Mouse (Mus musculus) stomach, postnatal 0 days (tissue): Measurements from ENCODE around the gene Ccdc40. TPM values are rescaled to one million over a fixed set of nuclear protein-coding genes. Genes with fewer than 3 reads are reported as not detected.
A peak's percentile ranks its signal among the peaks of the same experiment; 100 is the strongest.
"Not testable (repeated sequence)": the region's sequence is repeated elsewhere in the genome, so short reads cannot be mapped to it uniquely, and the experiment has no call there.

Experiments
- ATAC-seq: fragments of 200-750 bp; cut with Nextera tagmentation; 2 replicates; pipeline ENCODE4 v1.8.0; 2017; ENCODE audit not compliant: low FRiP score, low TSS enrichment
- DNase-seq: peaks from one replicate; pipeline ENCODE4 v3.0.0-alpha.2; 2016; ENCODE audit warnings: low spot score
- H3K27ac ChIP-seq: fragments of 300-500 bp; sonication (generic); replicated peaks from 2 replicates; pipeline ENCODE4 v1.5.1; 2014; ENCODE audit warnings: mild to moderate bottlenecking, control low read depth
- H3K27me3 ChIP-seq: fragments of 300-500 bp; sonication (generic); 2 replicates; pipeline ENCODE4 v1.6.1; 2014; ENCODE audit warnings: low read length; ENCODE audit not compliant: control insufficient read depth, insufficient read depth
- H3K36me3 ChIP-seq: fragments of 300-500 bp; sonication (generic); 2 replicates; pipeline ENCODE4 v1.6.1; 2014; ENCODE audit warnings: low read length, mixed read lengths; ENCODE audit not compliant: control insufficient read depth, insufficient read depth
- H3K4me1 ChIP-seq: fragments of 300-500 bp; sonication (generic); replicated peaks from 2 replicates; pipeline ENCODE4 v1.6.1; 2014; ENCODE audit warnings: antibody characterized with exemption; ENCODE audit not compliant: control insufficient read depth, insufficient read depth
- H3K4me2 ChIP-seq: fragments of 300-500 bp; sonication (generic); replicated peaks from 2 replicates; pipeline ENCODE4 v1.6.1; 2014; ENCODE audit warnings: low read depth, mild to moderate bottlenecking, control low read depth, moderate library complexity
- H3K4me3 ChIP-seq: fragments of 300-500 bp; sonication (generic); 2 replicates; pipeline ENCODE4 v1.5.1; 2014; ENCODE audit warnings: low read depth, low read length, control low read depth
- H3K9ac ChIP-seq: fragments of 300-500 bp; sonication (generic); 2 replicates; pipeline ENCODE4 v1.6.1; 2014; ENCODE audit warnings: mild to moderate bottlenecking, low read length, control low read depth, mixed read lengths
- H3K9me3 ChIP-seq: fragments of 300-500 bp; sonication (generic); 2 replicates; pipeline ENCODE4 v1.6.1; 2016; ENCODE audit warnings: low read length; ENCODE audit not compliant: control insufficient read depth
- CTCF ChIP-seq: IDR thresholded peaks from 2 replicates; pipeline ENCODE4 v1.5.1; 2016; ENCODE audit warnings: antibody characterized with exemption, low read depth, mild to moderate bottlenecking, moderate library complexity
- EP300 ChIP-seq: optimal IDR thresholded peaks from 2 replicates; pipeline ENCODE3; 2016; ENCODE audit warnings: antibody characterized with exemption
- WGBS: fragments of 180-500 bp; shearing (Covaris S2); extraction: QIAGEN DNeasy Blood & Tissue Kit; methylation state at CpG from one replicate; pipeline ENCODE4 v1.1.7; 2014; 5-methylcytosine and 5-hydroxymethylcytosine counted together
- polyA plus RNA-seq: library from polyadenylated mRNA; unstranded; fragments of >200 nt; fragmentation: Nextera tagmentation; extraction: Ambion mirVana; gene quantifications from 2 replicates; pipeline ENCODE4 v1.2.1, GENCODE M21; 2015

The Ccdc40 gene
- polyA plus RNA-seq, 1 experiment from 2014 or later: 1.2 TPM

DNA sequence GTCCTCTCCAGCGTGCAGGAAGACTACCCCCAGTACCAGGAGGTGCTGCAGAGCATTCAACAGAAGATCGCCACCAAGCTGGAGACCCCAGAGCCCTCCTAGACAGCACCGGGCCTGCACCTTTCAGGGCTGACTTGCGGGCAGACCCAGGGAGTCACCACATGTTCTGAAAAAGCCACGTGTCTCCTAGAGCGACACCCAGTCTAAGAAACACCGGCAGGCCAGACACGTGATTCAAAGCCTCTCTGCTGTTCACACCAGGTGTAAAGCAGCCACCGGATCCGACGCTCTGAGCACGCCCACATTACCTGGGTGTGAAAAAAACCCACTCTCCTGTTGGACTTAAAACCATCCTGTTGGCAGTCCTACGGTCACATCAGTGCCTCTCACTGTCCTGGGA lies 36.0 kb downstream of the Ccdc40 start:
- H3K27me3 ChIP-seq: no peaks in the 10 kb centered on the region
- H3K4me2 ChIP-seq: no peak overlapping the region
- H3K9ac ChIP-seq: no peak overlapping the region
- TF ChIP-seq CTCF (no peak), EP300 (no peak)
- DNase-seq (no peak), ATAC-seq (no peak)
- H3K4me1 ChIP-seq: no peaks in the 10 kb centered on the region
- H3K36me3 ChIP-seq: no peaks in the 10 kb centered on the region
- H3K4me3 ChIP-seq: no peak overlapping the region
- no peaks in the 10 kb centered on the region for H3K9me3 ChIP-seq
- H3K27ac ChIP-seq: no peak overlapping the region
- WGBS: 85% methylated on average over 13 of the region's 13 CpGs

DNA sequence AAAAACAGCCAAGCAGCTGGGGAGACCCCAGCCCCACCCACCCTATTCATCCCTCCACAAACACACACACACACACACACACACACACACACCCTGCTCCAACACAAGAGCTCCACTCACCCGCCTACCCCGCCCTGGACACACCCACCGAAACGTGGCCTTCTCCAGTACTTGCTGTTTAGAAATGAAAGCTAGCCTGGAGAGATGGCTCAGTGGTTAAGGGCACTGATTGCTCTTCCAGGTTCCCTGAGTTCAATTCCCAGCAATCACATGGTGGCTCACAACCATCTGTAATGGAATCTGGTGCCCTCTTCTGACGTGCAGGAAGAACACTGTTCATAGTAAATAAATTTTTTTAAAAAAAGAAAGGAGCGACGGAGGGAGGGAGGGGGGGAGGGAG lies 37.4 kb downstream of the Ccdc40 start:
- TF ChIP-seq CTCF (no peak), EP300 (no peak)
- Histone ChIP-seq H3K27ac (no peak overlapping the region), H3K4me1 (no peaks in the 10 kb centered on the region), H3K4me3 (no peak overlapping the region), H3K27me3 (no peaks in the 10 kb centered on the region), H3K9me3 (no peaks in the 10 kb centered on the region), H3K36me3 (no peaks in the 10 kb centered on the region), H3K4me2 (no peak overlapping the region), H3K9ac (no peak overlapping the region)
- no peak for ATAC-seq
- DNase-seq: no peak
- 58% methylated on average over 7 of the region's 7 CpGs for WGBS

DNA sequence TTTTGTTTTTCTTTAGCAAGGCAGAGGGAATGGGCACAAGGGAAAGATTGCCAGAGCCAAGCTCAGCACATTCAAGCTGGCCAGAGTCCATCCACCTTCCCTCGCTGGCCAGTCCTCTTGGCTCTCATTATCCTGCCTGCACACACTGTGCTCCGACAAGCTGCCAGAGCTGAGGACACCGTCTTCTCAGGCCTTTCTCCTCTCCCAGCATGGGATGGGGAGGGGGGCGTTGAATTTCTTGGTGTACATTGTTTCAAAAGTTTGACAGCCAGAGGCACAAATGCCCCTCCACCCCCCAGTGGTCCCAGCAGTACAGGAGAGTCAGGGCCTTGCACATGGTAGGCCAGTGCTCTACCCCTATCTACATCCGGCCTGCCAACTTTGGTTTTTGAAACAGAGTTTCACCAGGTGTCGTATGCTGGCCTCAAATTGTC lies 38.9 kb downstream of the Ccdc40 start:
- H3K4me1 ChIP-seq: no peaks in the 10 kb centered on the region
- no peak overlapping the region for H3K4me3 ChIP-seq
- DNase-seq: no peak
- H3K4me2 ChIP-seq: peak overlapping the region; percentile 98
- no peak overlapping the region for H3K27ac ChIP-seq
- no peak overlapping the region; the same call in 1 of the 2 replicates for H3K9ac ChIP-seq
- WGBS: 43% methylated on average over 6 of the region's 6 CpGs
- ATAC-seq: no peak
- no peaks in the 10 kb centered on the region for H3K9me3 ChIP-seq
- TF ChIP-seq CTCF (no peak), EP300 (no peak)
- no peaks in the 10 kb centered on the region for H3K27me3 ChIP-seq
- H3K36me3 ChIP-seq: no peaks in the 10 kb centered on the region

DNA sequence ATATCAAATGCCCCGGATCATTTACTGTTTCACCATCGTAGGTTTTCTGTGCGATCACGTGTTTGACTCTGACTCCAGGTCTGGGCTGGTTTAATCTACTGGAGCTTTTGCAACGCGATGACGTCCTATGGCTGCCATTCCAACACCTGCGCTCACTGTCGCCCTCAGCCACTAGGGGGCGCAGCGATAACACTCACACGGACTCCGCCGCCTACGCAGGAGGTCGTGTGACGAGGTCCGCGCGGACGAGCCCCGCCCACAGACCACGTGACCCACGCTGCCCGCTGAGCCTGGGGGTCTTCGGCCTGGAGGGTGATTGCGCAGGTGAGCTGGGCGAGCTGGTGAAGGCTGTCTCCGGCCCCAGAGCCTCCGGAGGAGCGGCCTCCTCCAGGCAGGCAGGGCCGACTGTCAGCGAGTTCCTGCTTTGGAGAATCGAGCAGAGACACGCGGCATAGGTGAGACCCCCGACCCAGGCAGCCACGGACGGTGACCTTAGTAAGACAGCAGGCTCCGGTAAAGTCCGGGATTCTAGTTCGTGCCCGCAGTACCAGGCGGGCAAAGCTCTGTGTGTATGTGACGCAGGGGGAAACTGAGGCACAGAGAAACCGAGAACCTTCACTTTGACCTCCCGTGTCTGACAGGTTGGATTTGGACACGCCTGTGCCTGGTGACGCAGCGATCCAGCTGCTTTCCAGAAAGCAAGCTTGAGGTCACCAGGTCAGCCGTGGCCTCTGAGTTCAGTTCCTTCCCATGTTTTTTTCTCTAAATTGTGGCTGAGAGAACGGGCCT lies 39.6 kb downstream of the Ccdc40 start, which contains the start of gene Gaa:
Gene Gaa, plus strand, starts transcription at position 120 of the 789 bp plus-strand sequence.
- H3K4me2 ChIP-seq: peak within 1 kb of the TSS; percentile 98
- peak within 1 kb of the TSS; percentile 65 for H3K27ac ChIP-seq
- no peaks in the 10 kb centered on the region for H3K4me1 ChIP-seq
- peak within 1 kb of the TSS; percentile 60 for H3K4me3 ChIP-seq
- H3K9ac ChIP-seq: peak within 1 kb of the TSS; percentile 75
- DNase-seq (peak; percentile 98), ATAC-seq (peak; percentile 87)
- TF ChIP-seq EP300 (no peak), CTCF (peak; percentile 100)
- 2% methylated on average over 52 of the region's 52 CpGs for WGBS
- H3K36me3 ChIP-seq: no peaks in the 10 kb centered on the region
- H3K9me3 ChIP-seq: no peaks in the 10 kb centered on the region
- no peaks in the 10 kb centered on the region for H3K27me3 ChIP-seq

DNA sequence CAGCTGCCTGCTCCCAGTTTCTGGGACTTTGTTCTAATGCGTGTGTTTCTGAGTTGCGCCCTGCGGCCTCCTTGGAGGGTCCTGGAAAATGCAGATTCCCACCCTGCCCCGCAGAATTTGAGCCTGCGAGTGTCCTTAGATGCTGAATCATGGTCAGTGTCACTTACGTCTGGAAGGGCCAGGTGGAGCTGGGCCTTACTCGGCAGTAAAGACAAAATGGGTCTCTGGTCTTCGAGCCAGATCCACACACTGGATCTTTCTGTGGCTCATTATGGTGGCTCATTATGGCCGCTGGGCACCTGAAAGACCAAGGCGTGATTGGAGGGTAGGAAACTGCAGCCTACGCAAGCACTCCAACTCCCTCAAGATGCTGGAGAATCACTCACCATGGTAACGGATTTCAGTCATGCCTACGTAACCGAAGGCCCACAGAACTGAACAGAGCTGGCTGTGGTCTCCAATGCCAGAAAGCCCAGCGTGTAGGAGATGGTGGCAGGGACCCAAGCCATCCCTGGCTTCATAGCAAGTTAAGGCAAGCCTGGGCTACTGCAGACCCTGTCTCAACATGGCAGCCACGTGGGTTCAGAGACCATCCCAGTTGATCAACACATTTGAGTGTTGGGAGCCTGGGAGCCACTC lies 40.3 kb downstream of the Ccdc40 start:
- Histone ChIP-seq H3K27ac (peak overlapping the region; percentile 65; the same call in 1 of the 2 replicates), H3K4me1 (no peaks in the 10 kb centered on the region), H3K4me2 (peak overlapping the region; percentile 98), H3K4me3 (peak overlapping the region; percentile 60; the same call in 1 of the 2 replicates), H3K9ac (peak overlapping the region; percentile 75; the same call in 1 of the 2 replicates), H3K9me3 (no peaks in the 10 kb centered on the region), H3K36me3 (no peaks in the 10 kb centered on the region), H3K27me3 (no peaks in the 10 kb centered on the region)
- DNase-seq (no peak), ATAC-seq (no peak)
- TF ChIP-seq EP300 (no peak), CTCF (no peak)
- WGBS: 73% methylated on average over 16 of the region's 16 CpGs

DNA sequence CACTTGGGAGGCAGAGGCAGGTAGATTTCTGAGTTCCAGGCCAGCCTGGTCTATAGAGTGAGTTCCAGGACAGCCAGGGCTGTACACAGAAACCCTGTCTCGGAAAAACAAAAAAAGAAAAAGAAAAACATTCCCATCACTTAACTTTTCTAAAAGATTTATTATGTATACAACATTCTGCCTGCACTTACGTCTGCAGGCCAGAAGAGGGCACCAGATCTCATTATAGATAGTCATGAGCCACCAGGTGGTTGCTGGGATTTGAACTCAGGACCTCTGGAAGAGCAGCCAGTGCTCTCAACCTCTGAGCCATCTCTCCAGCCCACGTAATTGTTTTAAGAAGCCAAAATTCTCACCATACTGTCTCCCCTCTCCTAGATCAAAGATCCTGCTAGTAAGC lies 44.1 kb downstream of the Ccdc40 start:
- H3K27me3 ChIP-seq, H3K4me1 ChIP-seq, ATAC-seq, DNase-seq, H3K9me3 ChIP-seq, H3K4me3 ChIP-seq, H3K27ac ChIP-seq, H3K9ac ChIP-seq, H3K4me2 ChIP-seq: not testable (repeated sequence)
- H3K36me3 ChIP-seq: peaks cover 11% of the 10 kb centered on the region
- TF ChIP-seq CTCF: peak; percentile 71
- WGBS: 61% methylated on average over 3 of the region's 3 CpGs
